Mouse (Mus musculus) brain, embryonic 14.5 days (tissue): ENCODE measurements at regions not wholly inside any gene's neighbourhood (a gene's known extent, or its start where the extent isn't known, plus 50 kb on each side); places are given as distances from the start of the nearest gene placed in this dataset.

Source experiments
- DNase-seq: peaks from one replicate; pipeline ENCODE4 v3.0.0-alpha.2; 2011; ENCODE audit warnings: low read depth
- CTCF ChIP-seq: fragments of 200-500 bp; IDR thresholded peaks from 2 replicates; pipeline ENCODE4 v1.5.1; 2012; ENCODE audit warnings: inconsistent platforms, mild to moderate bottlenecking, moderate library complexity, borderline replicate concordance; ENCODE audit not compliant: insufficient read depth, insufficient read length; ENCODE audit errors: extremely low read depth
- POLR2A ChIP-seq: fragments of 200-500 bp; IDR thresholded peaks from 2 replicates; pipeline ENCODE4 v1.6.1; 2012; ENCODE audit warnings: mild to moderate bottlenecking, inconsistent platforms, borderline replicate concordance; ENCODE audit not compliant: poor library complexity, insufficient read depth, insufficient read length, severe bottlenecking; ENCODE audit errors: extremely low read depth

- no peak for DNase-seq
- TF ChIP-seq POLR2A, result no peak
- TF ChIP-seq CTCF, result no peak
These were observed 2310.1 kb upstream of the Gm7489 start for GRCm38 (mm10) chr15:51574538-51575105.

- TF ChIP-seq CTCF (no peak), POLR2A (no peak)
- no peak for DNase-seq
These were observed 2301.1 kb upstream of the Gm7489 start for GRCm38 (mm10) chr15:51583636-51584035.

GRCm38 (mm10) chr15:51586146-51586545 lies 2298.6 kb upstream of the Gm7489 start:
- DNase-seq, result no peak
- TF ChIP-seq POLR2A (no peak), CTCF (no peak)

GRCm38 (mm10) chr15:51591406-51592068 lies 2293.2 kb upstream of the Gm7489 start:
- DNase-seq, result peak; percentile 47
- TF ChIP-seq POLR2A (no peak), CTCF (no peak)

GRCm38 (mm10) chr15:51592069-51592435 lies 2292.7 kb upstream of the Gm7489 start:
- DNase-seq, result peak; percentile 46
- TF ChIP-seq POLR2A, result no peak
- TF ChIP-seq CTCF, result no peak

GRCm38 (mm10) chr15:51592511-51593498 lies 2291.9 kb upstream of the Gm7489 start:
- no peak for DNase-seq

GRCm38 (mm10) chr15:51594060-51594459 lies 2290.6 kb upstream of the Gm7489 start:
- no peak for TF ChIP-seq CTCF
- TF ChIP-seq POLR2A, result no peak
- DNase-seq, result no peak

More at GRCm38 (mm10) chr15:51592511-51593498, 2291.9 kb upstream of the Gm7489 start:
- TF ChIP-seq POLR2A (no peak), CTCF (no peak)

GRCm38 (mm10) chr15:51595655-51596054 lies 2289.1 kb upstream of the Gm7489 start:
- DNase-seq, result peak; percentile 51
- TF ChIP-seq POLR2A (no peak), CTCF (peak; percentile 38; the same call in 1 of the 2 replicates)

- TF ChIP-seq POLR2A (no peak), CTCF (no peak)
- DNase-seq, result no peak
These were observed 2286.9 kb upstream of the Gm7489 start for GRCm38 (mm10) chr15:51597841-51598240.

- TF ChIP-seq CTCF, result no peak
- TF ChIP-seq POLR2A, result no peak
- peak; percentile 79 for DNase-seq
These were observed 2283.4 kb upstream of the Gm7489 start for GRCm38 (mm10) chr15:51601128-51601855.

- no peak for TF ChIP-seq POLR2A
- no peak for TF ChIP-seq CTCF
- DNase-seq, result no peak
These were observed 2263.3 kb upstream of the Gm7489 start for GRCm38 (mm10) chr15:51621455-51621854.

- peak; percentile 82 for DNase-seq
- TF ChIP-seq POLR2A, result no peak
These were observed 2257.2 kb upstream of the Gm7489 start for GRCm38 (mm10) chr15:51627463-51627862.
